ENCODE assay signal across 9 mouse cellular contexts in the genomic region with DNA sequence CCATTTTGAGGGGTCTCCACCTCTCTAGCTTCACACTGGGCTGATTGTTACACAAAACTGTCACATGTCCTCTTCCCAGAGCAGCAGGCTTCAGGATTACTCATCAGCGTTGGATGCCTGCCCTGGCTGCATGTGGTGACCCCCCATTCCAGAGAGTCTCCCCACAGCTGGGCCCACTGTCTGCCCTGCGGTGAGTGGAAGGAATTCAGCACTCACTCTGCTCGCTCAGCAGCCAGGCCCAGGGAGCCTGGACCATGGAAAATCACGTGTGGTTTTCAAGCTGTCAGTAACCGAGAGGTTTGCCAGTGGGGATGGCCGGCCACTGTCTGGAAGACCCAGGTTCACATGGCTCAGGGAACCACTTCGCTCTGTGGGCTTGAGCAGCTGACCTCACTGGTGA. TPM values are rescaled to one million over a fixed set of nuclear protein-coding genes. Genes with fewer than 3 reads are reported as not detected.
DNase-seq lines count a peak whose midpoint lies in the region; ATAC-seq and TF ChIP-seq lines count a peak whose summit lies in the region.
"Had no signal": no experiment of that assay in that cellular context is flagged by ENCODE, and none has a peak within 500 bp of the region (broad histone marks: within the 10 kb centered on the region; RNA-seq: fewer than 3 reads in every experiment).

No protein-coding gene starts in this region.

- no peaks in the 10 kb centered on the region for H3K36me3 ChIP-seq in midbrain, embryonic 16.5 days (ENCODE audit: control insufficient read depth, insufficient read depth, low read length)
- no peaks in the 10 kb centered on the region for H3K36me3 ChIP-seq in midbrain, embryonic 14.5 days (ENCODE audit: control insufficient read depth, insufficient read depth, low read length)
- no peaks in the 10 kb centered on the region for H3K36me3 ChIP-seq in embryonic facial prominence, embryonic 13.5 days
- H3K36me3 ChIP-seq in heart, postnatal 0 days (replicated peaks; ENCODE audit: control insufficient read depth, insufficient read depth, low read length), result no peaks in the 10 kb centered on the region

- H3K4me2 ChIP-seq in midbrain, embryonic 16.5 days (ENCODE audit: low read length), result no peak overlapping the region
- H3K4me2 ChIP-seq in midbrain, embryonic 14.5 days (ENCODE audit: low read length), result no peak overlapping the region
- H3K4me2 ChIP-seq in embryonic facial prominence, embryonic 13.5 days, result no peak overlapping the region
- H3K4me2 ChIP-seq in heart, postnatal 0 days (ENCODE audit: low read depth, low read length), result no peak overlapping the region

- H3K27ac ChIP-seq in midbrain, embryonic 16.5 days (ENCODE audit: low read length), result no peak overlapping the region
- no peak overlapping the region for H3K27ac ChIP-seq in midbrain, embryonic 14.5 days (replicated peaks; ENCODE audit: low read depth, low read length)
- peak overlapping the region; percentile 81 for H3K27ac ChIP-seq in embryonic facial prominence, embryonic 13.5 days
- H3K27ac ChIP-seq in heart, postnatal 0 days (ENCODE audit: low read depth), result no peak overlapping the region

- H3K4me1 ChIP-seq in midbrain, embryonic 16.5 days (ENCODE audit: control insufficient read depth, insufficient read depth, low read length), result no peaks in the 10 kb centered on the region
- no peaks in the 10 kb centered on the region for H3K4me1 ChIP-seq in midbrain, embryonic 14.5 days (ENCODE audit: control insufficient read depth, insufficient read depth, low read length)
- peaks cover 28% of the 10 kb centered on the region for H3K4me1 ChIP-seq in embryonic facial prominence, embryonic 13.5 days
- peaks cover 4% of the 10 kb centered on the region; the same call in 1 of the 2 replicates for H3K4me1 ChIP-seq in heart, postnatal 0 days (ENCODE audit: control insufficient read depth, insufficient read depth)

- TF ChIP-seq CTCF in heart, postnatal 0 days (IDR thresholded peaks at IDR 0.05; ENCODE audit: low read depth), result no peak

- no peak for TF ChIP-seq EP300 in heart, postnatal 0 days (IDR thresholded peaks at IDR 0.05; ENCODE audit: low read depth)

- H3K9ac ChIP-seq in midbrain, embryonic 16.5 days (ENCODE audit: low read depth, low read length), result no peak overlapping the region
- no peak overlapping the region for H3K9ac ChIP-seq in midbrain, embryonic 14.5 days (replicated peaks; ENCODE audit: low read length)
- H3K9ac ChIP-seq in embryonic facial prominence, embryonic 13.5 days, result 0 out of 2 replicates have a peak overlapping the region, but pooled peaks have one; percentile 11
- no peak overlapping the region for H3K9ac ChIP-seq in heart, postnatal 0 days (replicated peaks; ENCODE audit: low read depth, low read length)

- no peaks in the 10 kb centered on the region for H3K9me3 ChIP-seq in midbrain, embryonic 16.5 days (replicated peaks; ENCODE audit: control insufficient read depth, low read length, poor library complexity, severe bottlenecking)
- no peaks in the 10 kb centered on the region for H3K9me3 ChIP-seq in midbrain, embryonic 14.5 days (ENCODE audit: control insufficient read depth, low read length)
- H3K9me3 ChIP-seq in embryonic facial prominence, embryonic 13.5 days, result 0 out of 2 replicates have a peak, but pooled peaks cover 2% of the 10 kb centered on the region
- no peaks in the 10 kb centered on the region for H3K9me3 ChIP-seq in heart, postnatal 0 days (replicated peaks; ENCODE audit: control insufficient read depth, low read length)

- 40% methylated on average over 7 of the region's 7 CpGs for WGBS in midbrain, embryonic 16.5 days
- 43% methylated on average over 7 of the region's 7 CpGs for WGBS in midbrain, embryonic 14.5 days
- 26% methylated on average over 7 of the region's 7 CpGs for WGBS in embryonic facial prominence, embryonic 13.5 days
- WGBS in heart, postnatal 0 days, result 28% methylated on average over 7 of the region's 7 CpGs

- peaks cover 4% of the 10 kb centered on the region; the same call in 1 of the 2 replicates for H3K27me3 ChIP-seq in midbrain, embryonic 16.5 days (ENCODE audit: control insufficient read depth, insufficient read depth, low read depth, low read length)
- no peaks in the 10 kb centered on the region; the same call in 1 of the 2 replicates for H3K27me3 ChIP-seq in midbrain, embryonic 14.5 days (ENCODE audit: control insufficient read depth, insufficient read depth, low read length)
- H3K27me3 ChIP-seq in embryonic facial prominence, embryonic 13.5 days, result peaks cover 14% of the 10 kb centered on the region
- 0 out of 2 replicates have a peak, but pooled peaks cover 7% of the 10 kb centered on the region for H3K27me3 ChIP-seq in heart, postnatal 0 days (ENCODE audit: control insufficient read depth, insufficient read depth, low read length)

- 0 out of 2 replicates have a peak, but pooled peaks have one; percentile 32 for ATAC-seq in midbrain, embryonic 16.5 days
- no peak for ATAC-seq in midbrain, embryonic 14.5 days (ENCODE audit: low FRiP score, low TSS enrichment)
- peak; percentile 69; the same call in 1 of the 2 replicates for ATAC-seq in embryonic facial prominence, embryonic 13.5 days (ENCODE audit: insufficient number of reproducible peaks, insufficient read depth, low FRiP score, low TSS enrichment, low read depth)
- ATAC-seq in heart, postnatal 0 days (ENCODE audit: insufficient read depth, low read depth), result peak; percentile 64

- DNase-seq in midbrain, embryonic 14.5 days, result no peak
- peak; percentile 33 for DNase-seq in heart, postnatal 0 days (ENCODE audit: low spot score)
- peak; percentile 53 for DNase-seq in left cerebral cortex, adult 11 months (ENCODE audit: low spot score)
- DNase-seq in right cerebral cortex, postnatal 4 days, result peak; percentile 44
- DNase-seq in cerebellum, postnatal 36 days, result no peak
- DNase-seq in cerebellum, adult 18-20 months, result no peak

- no peak overlapping the region for H3K4me3 ChIP-seq in midbrain, embryonic 16.5 days (ENCODE audit: low read depth, low read length)
- no peak overlapping the region for H3K4me3 ChIP-seq in midbrain, embryonic 14.5 days (replicated peaks; ENCODE audit: low read depth, low read length)
- H3K4me3 ChIP-seq in embryonic facial prominence, embryonic 13.5 days, result no peak overlapping the region
- H3K4me3 ChIP-seq in heart, postnatal 0 days (ENCODE audit: low read depth, low read length), result no peak overlapping the region

RNA-seq across cellular contexts. Expression of a gene that starts 5.8 kb away (rescaled TPM):
- 15.6 and 16.4 TPM in 2 replicates for polyA plus RNA-seq in midbrain, embryonic 16.5 days (2015; fragmentation: Nextera tagmentation; extraction: Ambion mirVana)
- polyA plus RNA-seq in midbrain, embryonic 14.5 days (2014; fragmentation: Nextera tagmentation; extraction: Ambion mirVana), result 0.23 and 8.5 TPM in 2 replicates
- polyA plus RNA-seq in embryonic facial prominence, embryonic 13.5 days (2015; fragmentation: Nextera tagmentation; extraction: Ambion mirVana), result 32.9 and 38.7 TPM in 2 replicates
- 14.2 and 23.5 TPM in 2 replicates for total RNA-seq in heart, postnatal 0 days (2014; rRNA removed; ENCODE audit: low replicate concordance)
- 17.5 and 19.4 TPM in 2 replicates for polyA plus RNA-seq in heart, postnatal 0 days (2015; fragmentation: Nextera tagmentation; extraction: Ambion mirVana)

RNA-seq across cellular contexts. Expression of a gene that starts 18.1 kb away (rescaled TPM):
- polyA plus RNA-seq in midbrain, embryonic 16.5 days (2015; fragmentation: Nextera tagmentation; extraction: Ambion mirVana), result 8.1 and 8.2 TPM in 2 replicates
- polyA plus RNA-seq in midbrain, embryonic 14.5 days (2014; fragmentation: Nextera tagmentation; extraction: Ambion mirVana), result 4.9 and 5.2 TPM in 2 replicates
- polyA plus RNA-seq in embryonic facial prominence, embryonic 13.5 days (2015; fragmentation: Nextera tagmentation; extraction: Ambion mirVana), result 11.4 and 13.6 TPM in 2 replicates
- 1.7 and 4.4 TPM in 2 replicates for total RNA-seq in heart, postnatal 0 days (2014; rRNA removed; ENCODE audit: low replicate concordance)
- 3.3 and 3.7 TPM in 2 replicates for polyA plus RNA-seq in heart, postnatal 0 days (2015; fragmentation: Nextera tagmentation; extraction: Ambion mirVana)

RNA-seq across cellular contexts. Expression of a gene that starts 22.2 kb away (rescaled TPM):
- 54.0 and 57.4 TPM in 2 replicates for polyA plus RNA-seq in midbrain, embryonic 16.5 days (2015; fragmentation: Nextera tagmentation; extraction: Ambion mirVana)
- 42.5 and 46.6 TPM in 2 replicates for polyA plus RNA-seq in midbrain, embryonic 14.5 days (2014; fragmentation: Nextera tagmentation; extraction: Ambion mirVana)
- polyA plus RNA-seq in embryonic facial prominence, embryonic 13.5 days (2015; fragmentation: Nextera tagmentation; extraction: Ambion mirVana), result 110 and 138 TPM in 2 replicates
- total RNA-seq in heart, postnatal 0 days (2014; rRNA removed; ENCODE audit: low replicate concordance), result 23.9 and 58.7 TPM in 2 replicates
- 54.6 and 60.0 TPM in 2 replicates for polyA plus RNA-seq in heart, postnatal 0 days (2015; fragmentation: Nextera tagmentation; extraction: Ambion mirVana)

RNA-seq across cellular contexts. Expression of a gene that starts 42.7 kb away (rescaled TPM):
- polyA plus RNA-seq in midbrain, embryonic 16.5 days (2015; fragmentation: Nextera tagmentation; extraction: Ambion mirVana), result not detected in 2 replicates
- polyA plus RNA-seq in midbrain, embryonic 14.5 days (2014; fragmentation: Nextera tagmentation; extraction: Ambion mirVana), result not detected in 2 replicates
- 1.3 and 10.3 TPM in 2 replicates for polyA plus RNA-seq in embryonic facial prominence, embryonic 13.5 days (2015; fragmentation: Nextera tagmentation; extraction: Ambion mirVana)
- total RNA-seq in heart, postnatal 0 days (2014; rRNA removed; ENCODE audit: low replicate concordance), result 1,536 and 2,717 TPM in 2 replicates
- polyA plus RNA-seq in heart, postnatal 0 days (2015; fragmentation: Nextera tagmentation; extraction: Ambion mirVana), result 5,015 and 6,387 TPM in 2 replicates
- total RNA-seq: left cerebral cortex, adult 8-10 months had no signal

RNA-seq across cellular contexts. Expression of a gene that starts 52.4 kb away (rescaled TPM):
- polyA plus RNA-seq in midbrain, embryonic 16.5 days (2015; fragmentation: Nextera tagmentation; extraction: Ambion mirVana), result 2.4 and 3.1 TPM in 2 replicates
- polyA plus RNA-seq in midbrain, embryonic 14.5 days (2014; fragmentation: Nextera tagmentation; extraction: Ambion mirVana), result 2.1 and 2.3 TPM in 2 replicates
- 10.1 and 12.1 TPM in 2 replicates for polyA plus RNA-seq in embryonic facial prominence, embryonic 13.5 days (2015; fragmentation: Nextera tagmentation; extraction: Ambion mirVana)
- 734 and 862 TPM in 2 replicates for total RNA-seq in heart, postnatal 0 days (2014; rRNA removed; ENCODE audit: low replicate concordance)
- 1,513 and 1,614 TPM in 2 replicates for polyA plus RNA-seq in heart, postnatal 0 days (2015; fragmentation: Nextera tagmentation; extraction: Ambion mirVana)

Comparison
In these comparisons a context has a peak if more than half of its experiments do, and no peak if none do; other contexts are left out.
1. DNase-seq: peak in heart, postnatal 0 days (single experiment), left cerebral cortex, adult 11 months (single experiment) and right cerebral cortex, postnatal 4 days (single experiment); none in midbrain, embryonic 14.5 days (single experiment), cerebellum, postnatal 36 days (0 of 2) and cerebellum, adult 18-20 months (0 of 2).